Mouse (Mus musculus) embryonic fibroblast, embryonic 13.5 days (primary cell): ENCODE results near the gene Nlrp10. TPM values are rescaled to one million over a fixed set of nuclear protein-coding genes. Genes with fewer than 3 reads are reported as not detected.

Source experiments
- H3K27ac ChIP-seq: 2 replicates; pipeline ENCODE4 v1.5.1; 2012; ENCODE audit warnings: low read length, control low read depth, inconsistent platforms; ENCODE audit not compliant: insufficient read depth
- H3K4me1 ChIP-seq: 2 replicates; pipeline ENCODE4 v1.6.1; 2011; ENCODE audit warnings: low read length; ENCODE audit not compliant: control insufficient read depth, insufficient read depth
- H3K4me3 ChIP-seq: 2 replicates; pipeline ENCODE4 v1.5.1; 2011; ENCODE audit warnings: mild to moderate bottlenecking, control low read depth, low read length; ENCODE audit not compliant: insufficient read depth
- CTCF ChIP-seq: IDR thresholded peaks from 2 replicates; pipeline ENCODE4 v1.5.1; 2011; ENCODE audit warnings: mild to moderate bottlenecking, control low read depth, low read length, moderate library complexity, borderline replicate concordance; ENCODE audit not compliant: insufficient read depth
- POLR2A ChIP-seq: IDR thresholded peaks from 2 replicates; pipeline ENCODE4 v1.6.1; 2011; ENCODE audit warnings: low read depth, mild to moderate bottlenecking, control low read depth, low read length, moderate library complexity
- polyA plus RNA-seq: library from polyadenylated mRNA; stranded (reverse); fragments of >200 nt; gene quantifications from 2 replicates; pipeline ENCODE4 v1.2.4, GENCODE M21; 2011; ENCODE audit warnings: low read depth; ENCODE audit not compliant: missing spikeins, insufficient read length

Nlrp10 gene
- polyA plus RNA-seq, 1 experiment: 0.16 TPM

GRCm38 (mm10) chr7:108949301-108949700 is 19.3 kb upstream of the Nlrp10 start:
- H3K27ac ChIP-seq: no peak overlapping the region
- no peaks in the 10 kb centered on the region for H3K4me1 ChIP-seq
- H3K4me3 ChIP-seq: no peak overlapping the region
- TF ChIP-seq CTCF (no peak), POLR2A (no peak)

DNA sequence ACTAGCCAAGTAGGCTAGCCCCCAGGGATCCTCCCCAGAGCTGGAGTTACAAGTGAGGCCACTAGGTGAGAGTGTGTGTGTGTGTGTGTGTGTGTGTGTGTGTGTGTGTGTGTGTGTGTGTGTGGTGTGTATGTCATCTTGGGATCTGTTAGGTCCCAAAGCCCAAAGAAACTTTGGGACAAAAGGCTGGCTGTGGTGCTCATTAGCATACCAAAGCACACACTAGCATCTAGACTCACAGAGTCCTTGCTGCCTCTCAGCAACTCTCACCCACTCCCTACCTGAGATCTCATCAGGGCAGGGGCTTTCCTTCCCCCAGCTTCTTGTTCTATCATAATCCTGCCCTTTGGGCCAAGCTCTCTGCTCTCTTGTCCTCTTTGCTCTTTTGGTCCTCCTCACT is 18.6 kb upstream of the Nlrp10 start:
- Histone ChIP-seq H3K4me3 (no peak overlapping the region), H3K27ac (no peak overlapping the region), H3K4me1 (no peaks in the 10 kb centered on the region)
- TF ChIP-seq POLR2A (no peak), CTCF (no peak)

DNA sequence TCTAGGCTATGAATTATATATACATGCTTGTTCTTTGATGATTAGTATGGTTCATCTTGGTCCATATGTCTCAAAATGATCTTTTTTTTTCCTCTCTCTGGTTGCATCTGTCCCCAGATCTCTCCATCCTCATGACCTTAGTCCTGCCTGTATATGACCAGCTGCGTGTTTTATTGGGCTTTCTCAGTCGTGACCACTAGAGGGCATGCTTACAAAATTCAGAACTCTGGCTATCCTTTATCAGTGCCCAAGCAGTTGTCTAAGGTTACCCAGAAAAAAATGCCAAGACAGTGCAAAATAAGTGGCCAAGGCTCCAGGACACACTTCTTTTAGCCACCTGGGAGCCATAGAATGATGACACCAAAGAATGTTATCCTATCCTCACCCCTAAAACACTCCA is 14.0 kb upstream of the Nlrp10 start:
- H3K4me1 ChIP-seq: no peaks in the 10 kb centered on the region
- no peak overlapping the region for H3K27ac ChIP-seq
- no peak overlapping the region for H3K4me3 ChIP-seq
- TF ChIP-seq CTCF (no peak), POLR2A (no peak)

GRCm38 (mm10) chr7:108941466-108941865 is 11.5 kb upstream of the Nlrp10 start:
- Histone ChIP-seq H3K4me3 (no peak overlapping the region), H3K4me1 (no peaks in the 10 kb centered on the region), H3K27ac (no peak overlapping the region)
- TF ChIP-seq POLR2A: no peak
- TF ChIP-seq CTCF: no peak

GRCm38 (mm10) chr7:108936591-108936990 is 6.6 kb upstream of the Nlrp10 start:
- Histone ChIP-seq H3K27ac (no peak overlapping the region), H3K4me3 (no peak overlapping the region), H3K4me1 (peaks cover 4% of the 10 kb centered on the region; the same call in 1 of the 2 replicates)
- TF ChIP-seq POLR2A (no peak), CTCF (no peak)

GRCm38 (mm10) chr7:108935411-108935810 is 5.4 kb upstream of the Nlrp10 start:
- H3K4me1 ChIP-seq: peaks cover 4% of the 10 kb centered on the region; the same call in 1 of the 2 replicates
- TF ChIP-seq CTCF (no peak), POLR2A (no peak)
- peak overlapping the region; percentile 99 for H3K4me3 ChIP-seq
- H3K27ac ChIP-seq: no peak overlapping the region

DNA sequence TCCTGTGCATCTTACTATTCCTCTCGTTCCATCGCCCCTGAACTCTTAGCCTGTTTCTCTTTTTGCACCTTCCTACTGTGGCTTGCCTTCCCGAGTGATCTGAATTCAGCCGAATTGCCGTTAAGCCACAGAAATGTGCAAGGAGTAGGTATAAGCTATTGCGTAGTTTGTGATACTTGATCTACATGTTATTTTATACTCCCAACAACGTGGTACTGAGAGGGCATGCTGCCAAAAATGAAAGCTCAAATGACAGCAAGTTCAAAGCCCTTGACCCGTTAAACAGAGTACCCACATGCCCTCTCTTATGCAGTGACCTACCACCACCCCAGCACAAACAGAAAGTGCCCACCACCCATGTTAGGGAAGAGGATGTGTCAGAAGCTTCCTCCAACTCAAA is 4.9 kb upstream of the Nlrp10 start:
- TF ChIP-seq POLR2A (0 out of 2 replicates have a peak, but pooled peaks have one; percentile 12), CTCF (no peak)
- Histone ChIP-seq H3K27ac (no peak overlapping the region), H3K4me1 (peaks cover 4% of the 10 kb centered on the region; the same call in 1 of the 2 replicates), H3K4me3 (peak overlapping the region; percentile 99)

DNA sequence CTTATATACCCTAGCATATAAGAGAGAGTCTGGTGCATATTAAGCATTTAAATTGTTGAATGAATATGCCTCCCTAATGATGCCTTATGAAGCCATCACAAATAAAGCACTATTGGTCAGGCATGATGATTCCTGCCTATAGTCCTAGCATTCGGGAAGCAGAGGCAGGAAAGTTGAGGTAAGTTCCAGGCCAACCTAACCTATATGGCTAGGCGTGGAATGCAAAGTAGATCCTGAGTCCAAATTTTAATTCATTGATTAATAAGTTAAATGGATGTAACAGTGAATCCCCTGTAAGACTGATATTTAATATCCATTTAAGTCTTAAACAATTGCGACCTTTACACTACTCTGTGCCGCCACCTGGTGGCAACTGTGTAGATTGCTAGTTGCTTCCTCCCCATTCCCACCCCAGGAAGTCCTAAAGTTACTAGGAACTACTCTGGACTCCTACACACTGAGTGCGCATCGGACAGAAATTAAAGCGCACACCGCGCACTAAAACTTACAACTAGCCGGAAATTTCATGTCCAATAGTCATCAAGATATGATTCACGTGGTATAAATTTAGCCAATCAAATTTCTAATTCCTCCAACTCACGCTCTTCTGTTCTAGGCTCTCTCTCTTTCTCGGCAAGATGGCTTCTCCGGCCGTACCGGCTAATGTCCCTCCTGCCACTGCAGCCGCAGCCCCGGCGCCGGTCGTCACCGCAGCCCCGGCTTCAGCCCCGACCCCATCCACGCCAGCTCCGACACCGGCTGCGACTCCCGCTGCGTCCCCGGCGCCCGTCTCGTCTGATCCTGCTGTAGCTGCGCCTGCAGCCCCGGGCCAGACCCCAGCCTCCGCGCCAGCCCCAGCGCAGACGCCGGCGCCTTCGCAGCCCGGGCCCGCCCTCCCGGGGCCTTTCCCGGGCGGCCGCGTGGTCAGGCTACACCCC is 4.1 kb upstream of the Nlrp10 start, which contains the start of gene Eif3f:
Eif3f (plus strand) TSS at position 624 of the 938 bp plus-strand sequence.
- TF ChIP-seq POLR2A (peak; percentile 60), CTCF (peak; percentile 53; the same call in 1 of the 2 replicates)
- H3K4me3 ChIP-seq: peak within 1 kb of the TSS; percentile 99
- peak within 1 kb of the TSS; percentile 43 for H3K27ac ChIP-seq
- H3K4me1 ChIP-seq: peaks cover 4% of the 10 kb centered on the region; the same call in 1 of the 2 replicates

GRCm38 (mm10) chr7:108928280-108929188 is 1.4 kb downstream of the Nlrp10 start:
- H3K27ac ChIP-seq: no peak overlapping the region
- TF ChIP-seq CTCF: no peak
- no peak for TF ChIP-seq POLR2A
- H3K4me1 ChIP-seq: no peaks in the 10 kb centered on the region
- no peak overlapping the region for H3K4me3 ChIP-seq

DNA sequence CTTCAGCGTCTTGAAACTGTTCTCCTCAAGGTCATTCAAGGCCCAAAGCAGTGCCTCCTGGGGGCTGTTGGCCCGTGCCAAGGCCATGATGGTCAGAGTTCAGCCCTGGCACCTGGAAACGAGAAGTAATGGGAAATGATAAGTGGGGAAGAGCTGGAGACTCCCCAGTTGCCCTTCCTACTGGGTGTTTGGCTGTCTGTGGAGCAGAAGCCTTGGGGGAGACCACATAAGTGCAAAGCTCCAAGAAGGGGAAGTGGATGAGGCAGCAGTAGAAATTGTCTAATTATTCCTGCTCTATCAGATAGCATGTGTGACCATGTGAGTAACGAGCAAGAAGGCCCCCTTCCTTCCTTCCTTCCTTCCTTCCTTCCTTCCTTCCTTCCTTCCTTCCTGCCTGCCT is 2.9 kb downstream of the Nlrp10 start:
- H3K4me1 ChIP-seq: no peaks in the 10 kb centered on the region
- no peak overlapping the region for H3K27ac ChIP-seq
- TF ChIP-seq POLR2A (no peak), CTCF (no peak)
- H3K4me3 ChIP-seq: no peak overlapping the region
